Mouse (Mus musculus): ENCODE results near the gene Eif3l.

GRCm38 (mm10) chr15:79139640-79140039 lies 64.7 kb downstream of the Eif3l start:
- TF ChIP-seq CTCF (IDR thresholded peaks at IDR 0.05; ENCODE audit: borderline replicate concordance, extremely low read depth, insufficient read depth, insufficient read length) (peak; percentile 38; the same call in 1 of the 2 replicates), POLR2A (IDR thresholded peaks at IDR 0.05; ENCODE audit: borderline replicate concordance, extremely low read depth, insufficient read depth, insufficient read length, poor library complexity, severe bottlenecking) (no peak)

Data from brain, embryonic 14.5 days (tissue).